Mouse (Mus musculus) heart, adult 2 months (tissue): Measurements from ENCODE around the gene Atxn10. TPM values are rescaled to one million over a fixed set of nuclear protein-coding genes. Genes with fewer than 3 reads are reported as not detected.

Experiments used
- DNase-seq, 2 experiments: peaks; one replicate each; pipeline ENCODE4 v3.0.0; 2021
- H3K27ac ChIP-seq: fragments of 200-600 bp; 2 replicates; pipeline ENCODE4 v1.8.1; 2022
- H3K27me3 ChIP-seq: fragments of 200-500 bp; 2 replicates; pipeline ENCODE4 v1.6.1; 2012; ENCODE audit warnings: mild to moderate bottlenecking, low read length, inconsistent platforms, mixed read lengths; ENCODE audit not compliant: control insufficient read depth, insufficient read depth
- H3K36me3 ChIP-seq: fragments of 200-500 bp; 2 replicates; pipeline ENCODE4 v1.6.1; 2012; ENCODE audit warnings: low read length, inconsistent platforms; ENCODE audit not compliant: control insufficient read depth, insufficient read depth
- H3K4me1 ChIP-seq: fragments of 200-500 bp; 2 replicates; pipeline ENCODE4 v1.6.1; 2011; ENCODE audit warnings: low read length; ENCODE audit not compliant: control insufficient read depth, insufficient read depth
- H3K4me3 ChIP-seq: fragments of 200-600 bp; 2 replicates; pipeline ENCODE4 v1.8.1; 2022
- H3K79me2 ChIP-seq: fragments of 200-500 bp; replicated peaks from 2 replicates; pipeline ENCODE4 v1.6.1; 2012; ENCODE audit warnings: mild to moderate bottlenecking, inconsistent platforms, low read length, moderate library complexity, mixed read lengths; ENCODE audit not compliant: control insufficient read depth, insufficient read depth
- H3K9ac ChIP-seq: fragments of 200-500 bp; 2 replicates; pipeline ENCODE4 v1.6.1; 2012; ENCODE audit warnings: low read depth, mild to moderate bottlenecking, control low read depth, inconsistent platforms, low read length, mixed read lengths
- CTCF ChIP-seq: fragments of 200-600 bp; IDR thresholded peaks from 2 replicates; pipeline ENCODE4 v1.8.1; 2022; ENCODE audit warnings: antibody characterized with exemption, mild to moderate bottlenecking, moderate library complexity
- EP300 ChIP-seq: fragments of 200-500 bp; IDR thresholded peaks from 2 replicates; pipeline ENCODE4 v1.6.1; 2011; ENCODE audit warnings: low read depth, low read length, control low read depth; ENCODE audit not compliant: insufficient read depth
- POLR2A ChIP-seq: fragments of 200-500 bp; IDR thresholded peaks from 2 replicates; pipeline ENCODE4 v1.6.1; 2011; ENCODE audit warnings: mild to moderate bottlenecking, low read depth, low read length, control low read depth; ENCODE audit not compliant: insufficient read depth
- WGBS: fragments of 180-500 bp; shearing (Covaris S2); methylation state at CpG from one replicate; pipeline ENCODE4 v1.1.7; 2018; 5-methylcytosine and 5-hydroxymethylcytosine counted together
- intact Hi-C: fragments of 180-260 bp; cut with DNase I; formaldehyde crosslinking; loops from one replicate; pipeline ENCODE4 v1.15.1; 2025
- polyA plus RNA-seq: library from polyadenylated mRNA; depleted of rRNA; stranded (reverse); fragments of >200 nt; gene quantifications from 2 replicates; pipeline ENCODE4 v1.2.3, GENCODE M21; 2012
- total RNA-seq, 2 experiments: library from RNA; stranded (reverse); gene quantifications; 2 replicates each; pipeline ENCODE4 v1.2.3; 2021

Atxn10 gene
- total and polyA plus RNA-seq, 3 experiments: 52.9 to 82.6 (median 71.7) TPM

DNA sequence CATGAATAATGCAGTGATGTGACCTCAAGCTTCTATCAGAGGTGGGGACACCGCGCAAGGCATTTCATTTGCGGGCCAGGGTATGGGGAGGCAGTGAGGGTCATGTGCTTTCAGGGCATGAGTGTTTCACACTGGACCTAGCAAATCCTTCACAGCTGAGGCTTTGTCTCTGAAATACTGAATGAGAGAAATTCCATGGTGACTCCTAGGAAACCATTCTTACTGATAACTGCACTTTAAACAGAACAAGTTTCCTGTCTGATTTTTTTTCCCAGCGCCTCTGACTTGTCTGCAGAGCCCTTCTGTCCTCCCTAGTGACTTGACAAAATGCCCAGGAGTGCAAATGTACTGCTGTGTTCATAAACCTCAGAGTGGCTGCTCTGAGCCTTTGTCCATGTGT lies 125.5 kb downstream of the Atxn10 start:
- Histone ChIP-seq H3K27me3 (no peaks in the 10 kb centered on the region), H3K4me3 (no peak overlapping the region), H3K27ac (no peak overlapping the region), H3K4me1 (peaks cover 2% of the 10 kb centered on the region; the same call in 1 of the 2 replicates), H3K9ac (no peak overlapping the region), H3K36me3 (no peaks in the 10 kb centered on the region; the same call in 1 of the 2 replicates), H3K79me2 (no peaks in the 10 kb centered on the region)
- no peak for DNase-seq
- TF ChIP-seq CTCF (no peak), POLR2A (no peak), EP300 (no peak)
- intact Hi-C loops: no loop called here
- 66% methylated on average over 4 of the region's 4 CpGs for WGBS

- TF ChIP-seq POLR2A (no peak), EP300 (no peak), CTCF (no peak)
- DNase-seq: no peak
- H3K27ac ChIP-seq: no peak overlapping the region
- H3K79me2 ChIP-seq: no peaks in the 10 kb centered on the region
- peaks cover 2% of the 10 kb centered on the region; the same call in 1 of the 2 replicates for H3K4me1 ChIP-seq
- H3K36me3 ChIP-seq: no peaks in the 10 kb centered on the region; the same call in 1 of the 2 replicates
- no peak overlapping the region for H3K4me3 ChIP-seq
- no peak overlapping the region for H3K9ac ChIP-seq
- H3K27me3 ChIP-seq: no peaks in the 10 kb centered on the region
- 88% methylated on average over 4 of the region's 4 CpGs for WGBS
- intact Hi-C loops: no loop called here
These were observed 126.1 kb downstream of the Atxn10 start for GRCm38 (mm10) chr15:85462138-85462537.

DNA sequence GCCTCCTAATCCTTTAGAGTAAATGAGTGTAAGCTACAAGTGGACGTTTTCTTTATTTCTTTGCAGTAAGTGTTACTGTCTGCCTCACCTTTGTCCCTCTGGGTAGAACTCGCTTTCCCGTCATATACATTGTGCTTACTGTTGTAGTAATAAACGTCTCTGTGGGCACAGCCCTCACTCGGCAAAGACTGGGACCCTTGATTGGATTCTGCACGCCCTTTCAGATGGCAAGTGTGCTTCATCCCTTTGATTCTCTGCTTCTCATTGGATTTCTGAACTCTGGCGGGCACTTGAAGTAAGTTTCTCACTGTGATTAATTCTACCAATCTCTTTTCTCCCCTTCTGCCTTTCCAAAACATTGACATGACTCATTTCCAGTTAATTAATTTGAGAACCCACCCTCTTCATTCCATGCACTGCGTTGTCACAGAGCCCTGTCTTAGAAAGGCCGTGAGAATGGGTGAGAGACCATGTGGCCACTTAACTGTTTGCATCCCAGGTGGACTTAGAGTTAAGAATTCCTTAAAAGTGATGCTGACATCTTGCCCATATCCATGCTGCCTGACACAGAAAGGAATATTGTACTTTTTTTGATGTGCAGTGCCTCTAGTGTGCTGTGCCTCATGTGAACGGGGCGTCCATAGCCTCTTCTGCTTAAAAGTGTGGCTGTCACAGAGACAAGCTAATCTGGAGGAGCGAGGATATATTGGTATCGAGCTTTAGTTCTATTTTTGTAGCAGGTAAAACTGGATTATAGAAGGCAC lies 127.2 kb downstream of the Atxn10 start:
- no peak overlapping the region for H3K4me3 ChIP-seq
- no peaks in the 10 kb centered on the region; the same call in 1 of the 2 replicates for H3K36me3 ChIP-seq
- peaks cover 2% of the 10 kb centered on the region; the same call in 1 of the 2 replicates for H3K4me1 ChIP-seq
- H3K27me3 ChIP-seq: no peaks in the 10 kb centered on the region
- H3K79me2 ChIP-seq: no peaks in the 10 kb centered on the region
- intact Hi-C loops: no loop called here
- TF ChIP-seq CTCF: no peak
- TF ChIP-seq POLR2A: no peak
- no peak for TF ChIP-seq EP300
- H3K9ac ChIP-seq: no peak overlapping the region
- 92% methylated on average over 13 of the region's 13 CpGs for WGBS
- no peak for DNase-seq
- no peak overlapping the region for H3K27ac ChIP-seq

DNA sequence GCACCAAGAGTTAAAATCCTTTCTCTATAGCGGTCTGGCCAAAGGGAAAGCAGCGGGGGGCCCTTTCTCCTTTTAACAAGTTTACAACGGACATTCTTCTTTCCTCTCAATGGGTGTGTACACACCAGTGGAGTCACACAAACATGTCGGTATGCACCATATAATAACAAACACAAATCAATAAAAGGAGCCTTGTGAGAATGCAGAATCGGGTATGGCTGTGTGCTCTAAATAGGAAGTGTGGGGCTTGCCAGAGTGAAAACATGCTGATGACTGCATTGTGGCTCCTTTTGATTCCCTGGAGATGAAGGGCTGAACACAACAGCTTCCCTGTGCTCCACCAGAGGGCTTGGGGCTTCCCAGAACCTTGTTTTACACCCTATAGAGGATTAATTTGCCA lies 128.1 kb downstream of the Atxn10 start:
- Histone ChIP-seq H3K4me3 (no peak overlapping the region), H3K27ac (no peak overlapping the region), H3K9ac (no peak overlapping the region), H3K27me3 (no peaks in the 10 kb centered on the region), H3K4me1 (peaks cover 2% of the 10 kb centered on the region; the same call in 1 of the 2 replicates), H3K79me2 (no peaks in the 10 kb centered on the region), H3K36me3 (no peaks in the 10 kb centered on the region; the same call in 1 of the 2 replicates)
- TF ChIP-seq CTCF (no peak), POLR2A (no peak), EP300 (no peak)
- DNase-seq: no peak
- intact Hi-C loops: no loop called here
- WGBS: 68% methylated on average over 5 of the region's 5 CpGs

- no peak for TF ChIP-seq EP300
- no peaks in the 10 kb centered on the region; the same call in 1 of the 2 replicates for H3K36me3 ChIP-seq
- H3K79me2 ChIP-seq: no peaks in the 10 kb centered on the region
- intact Hi-C loops: no loop called here
- H3K27ac ChIP-seq: no peak overlapping the region
- 76% methylated on average over 10 of the region's 10 CpGs for WGBS
- no peak overlapping the region for H3K4me3 ChIP-seq
- no peak for DNase-seq
- H3K9ac ChIP-seq: no peak overlapping the region
- H3K4me1 ChIP-seq: peaks cover 2% of the 10 kb centered on the region; the same call in 1 of the 2 replicates
- H3K27me3 ChIP-seq: no peaks in the 10 kb centered on the region
These were observed 128.9 kb downstream of the Atxn10 start for GRCm38 (mm10) chr15:85464823-85465565.

GRCm38 (mm10) chr15:85466456-85467067 lies 130.5 kb downstream of the Atxn10 start:
- 93% methylated on average over 5 of the region's 5 CpGs for WGBS
- no peak overlapping the region for H3K4me3 ChIP-seq
- no peaks in the 10 kb centered on the region for H3K27me3 ChIP-seq
- intact Hi-C loops: no loop called here
- H3K27ac ChIP-seq: no peak overlapping the region
- no peak for DNase-seq
- H3K4me1 ChIP-seq: no peaks in the 10 kb centered on the region
- H3K9ac ChIP-seq: no peak overlapping the region
- TF ChIP-seq POLR2A: no peak
- no peak for TF ChIP-seq EP300
- no peak for TF ChIP-seq CTCF
- H3K79me2 ChIP-seq: no peaks in the 10 kb centered on the region
- H3K36me3 ChIP-seq: no peaks in the 10 kb centered on the region; the same call in 1 of the 2 replicates
